Mouse (Mus musculus) right cerebral cortex, postnatal 36 days (tissue): Measurements from ENCODE around the gene Pcyt2.
"Not testable (repeated sequence)": the region's sequence is repeated elsewhere in the genome, so short reads cannot be mapped to it uniquely, and the experiment has no call there.

Source experiments
- DNase-seq, 2 experiments: peaks; one replicate each; pipeline ENCODE4 v3.0.0; 2022; ENCODE audit warnings: low spot score in 2 of 2, mixed read lengths in 1 of 2

Pcyt2 gene

GRCm38 (mm10) chr11:120615606-120616203, 2.0 kb downstream of the Pcyt2 start:
- no peak for DNase-seq

DNA sequence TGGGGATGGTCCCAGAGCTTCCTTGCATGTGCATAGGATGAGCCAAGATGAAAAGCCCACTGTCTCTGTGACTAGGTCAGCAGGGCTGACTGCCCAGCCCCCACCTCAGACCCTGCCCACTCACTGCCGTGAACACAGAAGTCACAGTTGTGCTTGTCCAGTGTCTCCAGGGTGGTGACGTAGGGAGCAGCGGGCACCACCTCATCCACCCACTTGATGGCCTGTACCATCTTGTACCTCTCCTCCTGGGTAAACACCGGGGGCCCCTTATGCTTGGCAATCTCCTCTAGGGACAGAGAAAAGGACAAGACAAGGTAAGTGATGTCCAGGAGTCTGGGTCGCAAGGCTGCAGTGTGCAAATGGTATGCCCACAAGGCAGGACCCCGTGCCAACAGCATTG, 2.6 kb downstream of the Pcyt2 start:
- no peak for DNase-seq

GRCm38 (mm10) chr11:120613976-120614375, 3.8 kb downstream of the Pcyt2 start:
- no peak for DNase-seq

DNA sequence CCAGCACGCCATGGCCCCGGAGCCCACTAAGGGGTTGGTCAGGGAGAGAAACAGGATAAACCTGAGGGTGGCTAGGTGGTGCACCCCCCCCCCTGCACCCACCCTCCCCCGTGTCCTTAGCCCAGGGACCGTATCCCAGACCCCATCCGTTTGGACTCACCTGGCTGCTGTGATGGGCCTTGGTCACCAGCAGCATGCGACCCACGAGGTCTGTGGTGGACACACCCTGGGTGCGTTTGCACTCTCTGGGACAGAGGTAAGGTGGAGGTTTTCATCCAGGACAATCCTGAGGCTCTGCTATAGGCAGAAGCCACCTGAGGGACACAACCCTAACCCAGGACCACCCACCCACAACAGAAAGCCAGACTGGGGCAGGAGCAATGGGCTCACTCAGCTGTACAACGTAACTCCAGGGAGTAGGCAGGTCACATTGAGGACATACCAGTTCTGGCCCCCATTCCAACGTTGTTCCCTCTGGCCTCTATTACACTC, 4.2 kb downstream of the Pcyt2 start:
- DNase-seq, result no peak

DNA sequence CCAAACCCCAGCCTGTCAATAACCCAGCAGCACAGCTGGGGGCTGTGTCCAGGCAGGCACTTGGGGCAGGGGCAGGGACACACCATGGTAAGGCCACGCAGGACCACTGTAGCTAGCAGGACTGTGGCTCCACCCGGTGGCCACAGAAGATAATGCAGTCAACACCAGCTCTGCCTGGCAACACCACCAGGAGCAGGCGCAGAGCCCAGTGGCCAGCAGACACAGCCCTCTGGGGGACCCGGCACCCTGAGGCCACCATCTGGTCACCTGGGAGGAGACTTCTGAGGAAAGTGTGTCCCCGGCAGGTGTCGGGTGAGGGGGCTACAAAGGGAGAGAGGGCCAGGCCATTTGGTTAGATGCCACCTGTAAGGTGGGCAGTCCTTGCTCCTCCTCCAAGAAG, 5.0 kb downstream of the Pcyt2 start:
- no peak for DNase-seq

- no peak for DNase-seq
Observed at GRCm38 (mm10) chr11:120610477-120611046, 7.2 kb downstream of the Pcyt2 start.

GRCm38 (mm10) chr11:120609250-120609649, 8.5 kb downstream of the Pcyt2 start:
- DNase-seq, result no peak

- no peak for DNase-seq
Observed at GRCm38 (mm10) chr11:120608241-120609034, 9.3 kb downstream of the Pcyt2 start, which contains the start of gene Npb. Npb (plus strand) TSS chr11:120608477.

GRCm38 (mm10) chr11:120606764-120607163, 11.0 kb downstream of the Pcyt2 start:
- no peak for DNase-seq

DNA sequence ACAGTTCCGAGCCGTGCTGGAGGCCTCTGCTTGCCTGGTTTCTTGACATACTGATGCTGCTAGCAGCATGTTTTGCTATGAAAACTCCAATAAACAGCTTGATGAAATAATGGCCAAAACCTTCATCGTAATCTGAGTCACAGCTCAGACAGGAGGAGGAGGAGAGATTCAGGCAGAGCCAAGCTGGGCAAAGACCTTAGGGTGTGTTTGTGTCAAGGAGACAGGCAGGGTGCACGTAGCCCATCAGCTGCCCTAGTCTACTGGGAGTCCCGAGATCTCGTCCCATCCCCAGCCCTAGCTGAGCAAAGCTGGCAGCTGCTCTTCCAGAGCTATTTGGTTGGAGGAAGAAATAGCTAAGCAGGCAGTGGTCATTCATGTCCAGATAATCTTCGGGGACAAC, 12.1 kb downstream of the Pcyt2 start:
- DNase-seq, result no peak

DNA sequence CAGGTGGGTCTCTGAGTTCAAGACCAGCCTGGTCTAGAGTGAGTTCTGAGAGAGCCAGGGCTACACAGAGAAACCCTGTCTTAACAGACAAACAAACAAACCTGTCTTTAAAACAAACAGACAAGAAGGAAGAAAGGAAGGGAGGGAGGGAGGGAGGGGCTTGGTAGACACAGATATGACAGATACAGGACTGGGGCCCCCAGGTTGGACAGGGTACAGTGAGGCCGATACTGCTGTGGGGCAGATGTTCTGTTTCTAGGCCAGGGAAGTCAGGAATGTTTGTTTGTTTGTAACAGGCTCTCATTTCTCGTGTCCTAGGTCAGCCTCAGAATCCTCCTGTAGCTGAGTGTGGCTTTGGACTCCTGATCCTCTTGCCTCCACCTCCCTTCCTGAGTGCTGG, 14.2 kb downstream of the Pcyt2 start:
- no peak for DNase-seq

- DNase-seq, result no peak
Observed at GRCm38 (mm10) chr11:120600716-120601115, 17.0 kb downstream of the Pcyt2 start.

DNA sequence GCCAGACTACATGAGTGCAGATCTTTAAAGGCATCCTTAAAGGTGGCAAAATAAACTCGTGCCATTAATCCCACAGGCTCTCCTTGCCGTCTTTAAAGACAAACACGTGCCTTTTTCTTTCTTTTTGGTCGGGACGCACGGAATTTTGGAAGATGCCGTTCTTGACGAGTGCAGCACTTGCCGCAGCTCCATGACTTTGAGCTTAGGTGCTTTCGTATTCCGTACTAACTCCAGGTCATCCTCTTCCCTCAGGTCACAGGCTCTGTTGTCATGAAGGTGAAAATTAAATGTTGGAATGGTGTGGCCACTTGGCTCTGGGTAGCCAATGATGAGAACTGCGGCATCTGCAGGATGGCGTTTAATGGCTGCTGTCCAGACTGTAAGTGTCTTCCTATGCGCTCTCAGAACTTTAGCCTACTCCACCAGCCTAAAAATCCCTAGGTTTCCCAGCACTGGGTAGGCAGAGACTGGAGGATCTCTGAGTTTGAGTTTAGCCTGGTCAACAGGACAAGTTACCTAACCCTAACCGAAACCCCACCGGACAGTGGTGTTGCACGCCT, 18.7 kb downstream of the Pcyt2 start:
- no peak for DNase-seq

DNA sequence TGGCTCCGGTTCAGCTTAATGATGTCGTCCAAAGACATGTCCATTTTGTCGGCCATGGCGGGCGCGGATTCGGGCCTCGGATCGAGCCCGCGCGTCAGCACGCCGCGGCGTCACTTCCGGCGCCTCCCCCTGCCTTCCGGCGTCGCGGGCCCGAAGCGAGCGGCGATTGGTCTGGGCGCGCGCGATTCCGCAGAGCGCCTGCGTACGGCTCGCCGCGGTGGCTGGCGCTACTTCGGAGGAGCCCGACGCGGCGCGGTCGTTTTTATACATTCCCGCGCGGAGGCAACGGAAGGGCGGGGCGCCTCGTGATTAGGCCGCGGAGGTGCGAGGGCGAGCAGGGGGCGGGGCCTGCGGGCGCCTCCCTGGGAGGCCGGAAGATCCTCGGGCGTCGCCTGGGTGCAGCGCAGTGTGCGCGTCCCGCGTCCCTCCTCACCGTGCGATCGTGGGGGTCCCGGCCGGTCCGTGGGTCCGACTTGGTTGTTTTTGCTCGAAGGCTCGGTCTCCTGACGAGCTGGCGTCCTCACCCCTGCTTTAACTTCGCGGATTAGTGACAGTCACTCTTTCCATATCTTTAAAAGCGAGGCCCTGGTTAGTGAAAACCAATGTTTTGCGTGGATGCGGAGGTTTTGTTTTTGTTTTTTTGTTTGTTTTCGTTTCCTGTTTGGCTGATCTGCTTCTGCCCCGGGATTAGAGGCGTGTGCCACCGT, 19.3 kb downstream of the Pcyt2 start, which contains the start of the genes Alyref and Anapc11:
Gene Alyref (minus strand): TSS at position 83 of the 707 bp plus-strand sequence.
Gene Anapc11 (plus strand): TSS at position 139 of the 707 bp plus-strand sequence.
- peak; percentile 90 to 92 for DNase-seq

DNA sequence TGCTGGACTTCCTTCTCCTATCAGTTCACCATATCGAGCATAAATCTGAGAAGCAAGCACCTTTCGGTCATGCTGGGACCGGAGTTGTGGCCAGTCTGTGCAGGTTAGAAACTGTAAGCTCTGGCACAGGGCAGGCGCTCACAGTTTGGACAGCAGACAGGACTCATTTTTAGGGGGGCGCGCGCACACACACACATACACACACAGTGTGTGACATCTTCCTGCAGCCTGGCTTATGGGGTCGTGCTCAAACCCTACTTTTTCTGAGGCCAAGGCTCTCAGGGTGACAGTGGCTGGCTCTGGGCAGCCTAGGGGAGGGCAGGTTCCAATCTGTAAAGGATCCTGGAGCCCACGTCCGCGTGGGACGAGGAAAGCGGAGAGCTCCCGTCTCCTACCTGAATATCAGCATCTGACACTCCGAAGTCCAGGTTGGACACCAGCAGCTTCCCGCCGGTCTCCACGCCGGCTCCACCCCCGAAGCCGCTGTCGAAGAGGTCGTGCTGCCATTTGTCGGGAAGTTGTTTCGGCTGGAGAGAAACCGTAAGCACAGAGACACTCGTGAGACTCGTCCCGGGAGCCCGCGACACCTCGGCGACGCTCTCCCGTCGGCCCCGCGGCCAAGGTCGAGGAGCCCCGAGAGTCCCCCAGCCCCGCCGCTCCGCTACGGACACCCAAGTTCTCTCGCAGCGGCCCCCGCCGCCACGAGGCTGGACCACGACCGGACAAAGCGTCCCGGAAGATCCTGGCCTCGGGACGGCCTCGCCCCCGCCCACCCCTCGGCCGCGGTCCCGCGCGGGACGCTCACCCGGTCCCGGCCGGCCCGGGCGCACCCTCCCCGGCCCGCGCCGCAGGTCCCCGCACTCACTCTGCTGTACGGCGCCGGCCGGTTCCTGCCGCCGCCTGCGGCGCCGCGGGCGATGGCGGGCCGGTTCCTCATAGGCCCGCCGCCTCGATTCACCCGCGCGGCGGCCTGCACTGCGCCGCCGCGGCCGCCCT, 20.2 kb downstream of the Pcyt2 start:
- no peak for DNase-seq

DNA sequence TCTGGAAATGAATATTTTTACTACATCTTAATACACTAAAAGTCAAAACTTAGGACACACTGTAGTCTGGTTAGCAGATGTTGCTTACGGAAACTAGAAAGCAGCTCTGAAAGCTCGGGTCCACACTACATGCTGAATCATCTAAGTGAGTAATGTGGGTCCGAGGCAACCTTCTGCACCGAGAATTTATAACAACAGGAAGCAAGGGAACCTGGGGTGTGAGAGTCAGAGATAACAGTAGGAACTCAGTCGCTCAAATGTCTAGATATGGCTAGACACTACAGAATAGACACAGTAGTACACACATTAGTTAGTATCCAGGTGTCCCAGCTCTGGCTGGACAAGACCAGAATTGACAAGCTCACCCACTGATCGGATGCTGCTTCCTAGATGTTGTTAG, 29.2 kb downstream of the Pcyt2 start:
- no peak for DNase-seq

DNA sequence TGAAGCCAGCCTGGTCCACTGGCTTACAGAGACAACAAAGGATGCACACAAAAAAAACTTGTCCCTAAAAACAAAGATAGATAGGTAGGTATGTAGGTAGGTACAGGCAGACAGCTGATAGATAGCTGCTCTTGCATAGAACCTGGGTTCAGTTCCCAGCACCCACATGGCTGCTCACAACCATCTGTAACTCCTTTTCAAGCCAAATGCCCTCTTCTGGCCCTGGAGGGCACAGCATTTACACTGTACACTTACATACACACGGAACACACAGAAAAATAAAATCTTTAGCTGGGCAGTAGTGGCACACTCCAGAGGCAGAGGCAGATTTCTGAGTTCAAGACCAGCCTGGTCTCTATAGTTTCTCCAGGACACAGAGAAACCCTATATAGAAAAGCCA, 33.8 kb downstream of the Pcyt2 start:
- no peak for DNase-seq

DNA sequence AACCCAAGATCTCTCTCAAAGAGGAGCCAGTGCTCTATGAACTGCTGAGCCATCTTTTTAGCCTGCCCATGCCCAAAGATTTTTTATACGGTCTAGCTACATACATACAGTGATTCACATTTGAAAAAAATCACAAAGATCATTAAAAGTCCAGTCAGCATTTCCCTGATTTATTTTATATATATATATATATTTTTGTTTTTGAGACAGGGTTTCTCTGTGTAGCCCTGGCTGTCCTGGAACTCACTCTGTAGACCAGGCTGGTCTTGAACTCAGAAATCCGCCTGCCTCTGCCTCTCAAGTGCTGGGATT, 34.8 kb downstream of the Pcyt2 start:
- DNase-seq, result not testable (repeated sequence)

- DNase-seq, result no peak
Observed at GRCm38 (mm10) chr11:120582268-120582981, 35.3 kb downstream of the Pcyt2 start.
